8 mouse cellular contexts compared by ENCODE assay signal in the genomic region with DNA sequence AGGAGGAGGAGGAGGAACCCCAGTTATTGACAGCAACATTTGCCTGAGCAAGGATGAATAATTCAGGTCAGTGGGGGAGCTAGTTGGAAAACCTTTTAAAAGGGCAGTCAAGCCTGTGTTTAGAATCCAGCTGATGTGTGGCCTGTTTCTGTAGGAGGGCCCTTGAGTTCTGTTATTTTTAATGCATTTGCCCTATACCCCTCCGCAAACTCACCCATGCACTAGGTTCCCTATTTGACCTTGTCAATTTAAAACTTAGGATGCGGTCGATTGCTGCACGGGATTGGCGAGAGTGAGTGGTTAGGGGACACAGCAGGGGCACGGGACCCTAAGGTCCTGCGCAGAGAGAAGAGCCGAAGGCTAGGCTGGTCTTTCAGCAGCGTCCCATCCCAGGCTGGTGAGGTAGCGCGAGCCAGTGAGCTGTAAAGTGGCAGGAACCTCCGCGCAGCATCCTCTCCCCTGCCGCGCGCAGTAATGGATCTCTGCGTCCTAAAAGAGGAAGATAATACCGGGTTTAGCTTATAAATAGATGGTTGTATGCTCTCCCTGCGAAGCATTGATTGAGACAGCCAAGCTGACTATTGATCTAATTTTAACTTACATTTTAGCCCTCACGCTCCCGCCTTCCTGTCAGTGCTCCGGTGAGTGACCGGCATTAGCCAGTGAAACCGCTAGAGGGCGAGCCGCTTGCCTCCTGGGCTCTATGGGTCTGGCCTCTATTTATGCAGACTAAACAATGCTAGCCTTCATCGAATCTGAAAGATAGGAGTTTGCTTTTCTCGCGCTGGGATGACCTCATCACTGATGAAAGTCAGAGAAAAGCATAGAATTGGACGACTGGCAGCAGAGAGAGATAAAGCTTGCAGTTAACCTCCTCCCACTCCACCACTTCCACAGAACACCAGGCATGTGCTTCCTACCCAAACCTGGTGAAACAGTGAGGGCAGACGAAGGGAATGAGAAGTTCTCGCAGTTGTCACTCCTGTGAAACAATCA.
DNase-seq lines count a peak whose midpoint lies in the region; ATAC-seq lines count a peak whose summit lies in the region.

No protein-coding gene starts in this region.

- peak overlapping the region; percentile 61 for H3K4me2 ChIP-seq in hindbrain, embryonic 14.5 days (replicated peaks)

- no peaks in the 10 kb centered on the region for H3K4me1 ChIP-seq in hindbrain, embryonic 14.5 days (replicated peaks; ENCODE audit: control insufficient read depth, insufficient read depth, low read length)

- H3K4me3 ChIP-seq in hindbrain, embryonic 14.5 days (replicated peaks; ENCODE audit: low read length), result peak overlapping the region; percentile 31

- peak; percentile 88 for ATAC-seq in hindbrain, embryonic 14.5 days (ENCODE audit: low FRiP score)

- 8% methylated on average over 32 of the region's 32 CpGs for WGBS in hindbrain, embryonic 14.5 days

- no peaks in the 10 kb centered on the region for H3K27me3 ChIP-seq in hindbrain, embryonic 14.5 days (ENCODE audit: control insufficient read depth, insufficient read depth, low read length)

- no peak overlapping the region for H3K27ac ChIP-seq in hindbrain, embryonic 14.5 days

- H3K36me3 ChIP-seq in hindbrain, embryonic 14.5 days (replicated peaks; ENCODE audit: control insufficient read depth, insufficient read depth), result no peaks in the 10 kb centered on the region

- DNase-seq in R1 (ENCODE audit: low read depth, low spot score), result peak; percentile 75
- peak; percentile 91 to 93 for DNase-seq in cerebellum, postnatal 25 days
- peak; percentile 60 to 61 for DNase-seq in frontal cortex, postnatal 25 days (ENCODE audit: low spot score in 2 of 2)
- peak; percentile 74 for DNase-seq in hindbrain, embryonic 14.5 days (ENCODE audit: low spot score)
- DNase-seq in layer of hippocampus, postnatal 25 days (ENCODE audit: extremely low spot score in 1 of 2, low spot score in 1 of 2), result peak; percentile 68 to 78
- peak; percentile 74 for DNase-seq in lung, postnatal 10 days
- peak; percentile 75 for DNase-seq in ovary, postnatal 36 days (ENCODE audit: low spot score)
- peak; percentile 77 for DNase-seq in thymus, postnatal 14 days

- H3K9me3 ChIP-seq in hindbrain, embryonic 14.5 days (ENCODE audit: control insufficient read depth, low read length), result no peaks in the 10 kb centered on the region

- H3K9ac ChIP-seq in hindbrain, embryonic 14.5 days, result peak overlapping the region; percentile 48
